Mouse (Mus musculus): ENCODE measurements around the gene Gm49661. TPM values are rescaled to one million over a fixed set of nuclear protein-coding genes. Genes with fewer than 3 reads are reported as not detected.

Gene Gm49661
- polyA plus RNA-seq, 1 experiment from 2014 or later: not detected

- H3K27ac ChIP-seq (replicated peaks): peak overlapping the region; percentile 90
- peaks cover 59% of the 10 kb centered on the region for H3K27me3 ChIP-seq
- H3K9me3 ChIP-seq: no peaks in the 10 kb centered on the region
- peak overlapping the region; percentile 87 for H3K4me2 ChIP-seq (replicated peaks)
- H3K36me3 ChIP-seq: no peaks in the 10 kb centered on the region
- peak overlapping the region; percentile 83 for H3K9ac ChIP-seq (replicated peaks)
- H3K4me3 ChIP-seq: peak overlapping the region; percentile 74
- ATAC-seq (ENCODE audit: low FRiP score, low read depth): peak; percentile 35; the same call in 1 of the 2 replicates
- WGBS: 16% methylated on average over 23 of the region's 23 CpGs
- H3K4me1 ChIP-seq: peaks cover 38% of the 10 kb centered on the region
Measured at GRCm38 (mm10) chr8:84936041-84936961, 32.9 kb downstream of the Gm49661 start.

GRCm38 (mm10) chr8:84935489-84935888 is 33.7 kb downstream of the Gm49661 start:
- peak; percentile 43 for ATAC-seq (ENCODE audit: low FRiP score, low read depth)
- 8% methylated on average over 14 of the region's 14 CpGs for WGBS
- Histone ChIP-seq H3K9me3 (no peaks in the 10 kb centered on the region), H3K27ac (replicated peaks) (peak overlapping the region; percentile 65), H3K4me2 (replicated peaks) (peak overlapping the region; percentile 87), H3K4me1 (peaks cover 38% of the 10 kb centered on the region), H3K9ac (replicated peaks) (peak overlapping the region; percentile 83; the same call in 1 of the 2 replicates), H3K27me3 (peaks cover 64% of the 10 kb centered on the region), H3K4me3 (peak overlapping the region; percentile 74), H3K36me3 (peaks cover 2% of the 10 kb centered on the region; the same call in 1 of the 2 replicates)

- peaks cover 38% of the 10 kb centered on the region for H3K4me1 ChIP-seq
- H3K27me3 ChIP-seq: peaks cover 70% of the 10 kb centered on the region
- 2% methylated on average over 15 of the region's 15 CpGs for WGBS
- peak overlapping the region; percentile 83; the same call in 1 of the 2 replicates for H3K9ac ChIP-seq (replicated peaks)
- peaks cover 3% of the 10 kb centered on the region; the same call in 1 of the 2 replicates for H3K36me3 ChIP-seq
- peak overlapping the region; percentile 74 for H3K4me3 ChIP-seq
- peak overlapping the region; percentile 87 for H3K4me2 ChIP-seq (replicated peaks)
- H3K9me3 ChIP-seq: no peaks in the 10 kb centered on the region
- peak; percentile 76 for ATAC-seq (ENCODE audit: low FRiP score, low read depth)
- peak overlapping the region; percentile 65 for H3K27ac ChIP-seq (replicated peaks)
Measured at GRCm38 (mm10) chr8:84934860-84935259, 34.4 kb downstream of the Gm49661 start.

GRCm38 (mm10) chr8:84933767-84934559 is 35.3 kb downstream of the Gm49661 start:
- Histone ChIP-seq H3K36me3 (peaks cover 3% of the 10 kb centered on the region; the same call in 1 of the 2 replicates), H3K27ac (replicated peaks) (no peak overlapping the region), H3K9me3 (no peaks in the 10 kb centered on the region), H3K4me2 (replicated peaks) (peak overlapping the region; percentile 87), H3K27me3 (peaks cover 79% of the 10 kb centered on the region), H3K4me1 (peaks cover 44% of the 10 kb centered on the region), H3K4me3 (peak overlapping the region; percentile 74), H3K9ac (replicated peaks) (no peak overlapping the region)
- 89% methylated on average over 16 of the region's 16 CpGs for WGBS
- ATAC-seq (ENCODE audit: low FRiP score, low read depth): no peak

GRCm38 (mm10) chr8:84930582-84930981 is 38.7 kb downstream of the Gm49661 start:
- 93% methylated on average over 13 of the region's 13 CpGs for WGBS
- Histone ChIP-seq H3K4me1 (peaks cover 34% of the 10 kb centered on the region), H3K27me3 (peaks cover 72% of the 10 kb centered on the region), H3K4me3 (no peak overlapping the region), H3K27ac (replicated peaks) (no peak overlapping the region), H3K9ac (replicated peaks) (no peak overlapping the region), H3K9me3 (no peaks in the 10 kb centered on the region), H3K36me3 (peaks cover 12% of the 10 kb centered on the region), H3K4me2 (replicated peaks) (no peak overlapping the region)
- ATAC-seq (ENCODE audit: low FRiP score, low read depth): no peak

GRCm38 (mm10) chr8:84928456-84929306 is 40.6 kb downstream of the Gm49661 start:
- 3% methylated on average over 43 of the region's 52 CpGs for WGBS
- Histone ChIP-seq H3K4me2 (replicated peaks) (peak overlapping the region; percentile 68), H3K27me3 (peaks cover 65% of the 10 kb centered on the region), H3K9me3 (no peaks in the 10 kb centered on the region), H3K4me1 (peaks cover 15% of the 10 kb centered on the region), H3K9ac (replicated peaks) (peak overlapping the region; percentile 46), H3K36me3 (peaks cover 18% of the 10 kb centered on the region), H3K27ac (replicated peaks) (no peak overlapping the region), H3K4me3 (peak overlapping the region; percentile 43)
- peak; percentile 79 for ATAC-seq (ENCODE audit: low FRiP score, low read depth)

- Histone ChIP-seq H3K4me1 (peaks cover 13% of the 10 kb centered on the region), H3K4me3 (no peak overlapping the region), H3K27ac (replicated peaks) (no peak overlapping the region), H3K36me3 (peaks cover 22% of the 10 kb centered on the region), H3K9me3 (no peaks in the 10 kb centered on the region), H3K9ac (replicated peaks) (no peak overlapping the region), H3K27me3 (peaks cover 61% of the 10 kb centered on the region), H3K4me2 (replicated peaks) (no peak overlapping the region)
- 86% methylated on average over 1 of the region's 1 CpGs for WGBS
- no peak for ATAC-seq (ENCODE audit: low FRiP score, low read depth)
Measured at GRCm38 (mm10) chr8:84927513-84927912, 41.7 kb downstream of the Gm49661 start.

- 82% methylated on average over 7 of the region's 7 CpGs for WGBS
- Histone ChIP-seq H3K4me1 (peaks cover 13% of the 10 kb centered on the region), H3K36me3 (peaks cover 34% of the 10 kb centered on the region), H3K4me2 (replicated peaks) (no peak overlapping the region), H3K4me3 (no peak overlapping the region), H3K9me3 (no peaks in the 10 kb centered on the region), H3K27ac (replicated peaks) (no peak overlapping the region), H3K27me3 (peaks cover 51% of the 10 kb centered on the region), H3K9ac (replicated peaks) (no peak overlapping the region)
- ATAC-seq (ENCODE audit: low FRiP score, low read depth): no peak
Measured at GRCm38 (mm10) chr8:84925557-84925956, 43.7 kb downstream of the Gm49661 start.

GRCm38 (mm10) chr8:84921596-84921995 is 47.6 kb downstream of the Gm49661 start:
- ATAC-seq (ENCODE audit: low FRiP score, low read depth): no peak
- Histone ChIP-seq H3K27ac (replicated peaks) (no peak overlapping the region), H3K9me3 (no peaks in the 10 kb centered on the region), H3K27me3 (peaks cover 53% of the 10 kb centered on the region), H3K4me3 (no peak overlapping the region), H3K36me3 (peaks cover 60% of the 10 kb centered on the region), H3K9ac (replicated peaks) (no peak overlapping the region), H3K4me1 (no peaks in the 10 kb centered on the region), H3K4me2 (replicated peaks) (no peak overlapping the region)
- 90% methylated on average over 2 of the region's 2 CpGs for WGBS

- H3K9me3 ChIP-seq: peaks cover 4% of the 10 kb centered on the region; the same call in 1 of the 2 replicates
- H3K36me3 ChIP-seq: peaks cover 75% of the 10 kb centered on the region
- no peak for ATAC-seq (ENCODE audit: low FRiP score, low read depth)
- WGBS: 92% methylated on average over 15 of the region's 15 CpGs
- H3K4me1 ChIP-seq: no peaks in the 10 kb centered on the region
- no peak overlapping the region for H3K4me2 ChIP-seq (replicated peaks)
- H3K27ac ChIP-seq (replicated peaks): no peak overlapping the region
- no peak overlapping the region for H3K9ac ChIP-seq (replicated peaks)
- H3K4me3 ChIP-seq: no peak overlapping the region
- peaks cover 69% of the 10 kb centered on the region for H3K27me3 ChIP-seq
Measured at GRCm38 (mm10) chr8:84918646-84919045, 50.6 kb downstream of the Gm49661 start.

- Histone ChIP-seq H3K36me3 (peaks cover 76% of the 10 kb centered on the region), H3K4me2 (replicated peaks) (no peak overlapping the region), H3K27ac (replicated peaks) (no peak overlapping the region), H3K4me3 (no peak overlapping the region), H3K27me3 (peaks cover 77% of the 10 kb centered on the region), H3K9ac (replicated peaks) (no peak overlapping the region), H3K4me1 (peaks cover 7% of the 10 kb centered on the region), H3K9me3 (peaks cover 4% of the 10 kb centered on the region; the same call in 1 of the 2 replicates)
- WGBS: 24% methylated on average over 20 of the region's 20 CpGs
- ATAC-seq (ENCODE audit: low FRiP score, low read depth): no peak
Measured at GRCm38 (mm10) chr8:84917781-84918180, 51.5 kb downstream of the Gm49661 start.

All from midbrain, embryonic 12.5 days (tissue).